Mouse (Mus musculus) hindbrain, postnatal 0 days (tissue): Measurements from ENCODE around the gene Sbf1. TPM values are rescaled to one million over a fixed set of nuclear protein-coding genes. Genes with fewer than 3 reads are reported as not detected.

Experiments
- ATAC-seq: fragments of 200-750 bp; cut with Nextera tagmentation; 2 replicates; pipeline ENCODE4 v1.8.0; 2017; ENCODE audit warnings: mild to moderate bottlenecking, moderate TSS enrichment, moderate library complexity
- DNase-seq: peaks from one replicate; pipeline ENCODE4 v3.0.0-alpha.2; 2015; ENCODE audit warnings: low spot score
- H3K27ac ChIP-seq: fragments of 300-500 bp; sonication (generic); 2 replicates; pipeline ENCODE4 v1.5.1; 2014; ENCODE audit warnings: mild to moderate bottlenecking
- H3K27me3 ChIP-seq: fragments of 300-500 bp; sonication (generic); 2 replicates; pipeline ENCODE4 v1.6.1; 2014; ENCODE audit warnings: low read length, mixed read lengths; ENCODE audit not compliant: insufficient read depth
- H3K36me3 ChIP-seq: fragments of 300-500 bp; sonication (generic); 2 replicates; pipeline ENCODE4 v1.6.1; 2014; ENCODE audit warnings: low read length, mixed read lengths; ENCODE audit not compliant: insufficient read depth
- H3K4me1 ChIP-seq: fragments of 300-500 bp; sonication (generic); 2 replicates; pipeline ENCODE4 v1.6.1; 2014; ENCODE audit warnings: antibody characterized with exemption, low read length, mixed read lengths; ENCODE audit not compliant: insufficient read depth
- H3K4me2 ChIP-seq: fragments of 300-500 bp; sonication (generic); 2 replicates; pipeline ENCODE4 v1.6.1; 2014; ENCODE audit warnings: low read depth, mild to moderate bottlenecking, low read length, moderate library complexity, mixed read lengths
- H3K4me3 ChIP-seq: fragments of 300-500 bp; sonication (generic); 2 replicates; pipeline ENCODE4 v1.5.1; 2014; ENCODE audit warnings: low read length
- H3K9ac ChIP-seq: fragments of 300-500 bp; sonication (generic); replicated peaks from 2 replicates; pipeline ENCODE4 v1.6.1; 2014; ENCODE audit warnings: mild to moderate bottlenecking, low read length, moderate library complexity, mixed read lengths
- H3K9me3 ChIP-seq: fragments of 300-500 bp; sonication (generic); 2 replicates; pipeline ENCODE4 v1.6.1; 2016; ENCODE audit warnings: low read length, mixed read lengths
- CTCF ChIP-seq: IDR thresholded peaks from 2 replicates; pipeline ENCODE4 v1.5.1; 2016; ENCODE audit warnings: antibody characterized with exemption, control low read depth, low read depth
- whole genome bisulfite sequencing: fragments of 180-500 bp; shearing (Covaris S2); extraction: QIAGEN DNeasy Blood & Tissue Kit; methylation state at CpG from one replicate; pipeline ENCODE4 v1.1.7; 2014; 5-methylcytosine and 5-hydroxymethylcytosine counted together
- polyA plus RNA-seq: library from polyadenylated mRNA; unstranded; fragments of >200 nt; fragmentation: Nextera tagmentation; extraction: Ambion mirVana; gene quantifications from 2 replicates; pipeline ENCODE4 v1.2.1, GENCODE M21; 2015
- total RNA-seq: library from RNA; depleted of rRNA; stranded (reverse); fragments of >200 nt; gene quantifications from 2 replicates; pipeline ENCODE4 v1.2.3, GENCODE M21; 2014; rRNA removed

Gene Sbf1
- total RNA-seq (265 and 324 TPM in 2 replicates), polyA plus RNA-seq (69.5 and 70.7 TPM in 2 replicates)

- Histone ChIP-seq H3K9ac (peak within 1 kb of the TSS; percentile 93), H3K27me3 (no peaks in the 10 kb centered on the region), H3K4me3 (peak within 1 kb of the TSS; percentile 96), H3K27ac (peak within 1 kb of the TSS; percentile 72; the same call in 1 of the 2 replicates), H3K36me3 (no peaks in the 10 kb centered on the region), H3K4me1 (peaks cover 25% of the 10 kb centered on the region), H3K4me2 (peak within 1 kb of the TSS; percentile 86), H3K9me3 (no peaks in the 10 kb centered on the region)
- WGBS, result under 1% methylated on average over 33 of the region's 37 CpGs
- TF ChIP-seq CTCF, result no peak
- ATAC-seq, result peak; percentile 99
- peak; percentile 99 for DNase-seq
Observed at GRCm38 (mm10) chr15:89315190-89315731, at the start of gene Sbf1. Gene Sbf1, minus strand, starts transcription at chr15:89315311.

- Histone ChIP-seq H3K27me3 (no peaks in the 10 kb centered on the region), H3K36me3 (peaks cover 68% of the 10 kb centered on the region), H3K4me3 (no peak overlapping the region), H3K27ac (no peak overlapping the region), H3K9ac (no peak overlapping the region), H3K4me2 (no peak overlapping the region), H3K4me1 (no peaks in the 10 kb centered on the region), H3K9me3 (no peaks in the 10 kb centered on the region)
- no peak for DNase-seq
- WGBS, result 94% methylated on average over 7 of the region's 7 CpGs
- no peak for ATAC-seq
- no peak for TF ChIP-seq CTCF
Observed at GRCm38 (mm10) chr15:89363051-89363450, 47.9 kb upstream of the Sbf1 start.

DNA sequence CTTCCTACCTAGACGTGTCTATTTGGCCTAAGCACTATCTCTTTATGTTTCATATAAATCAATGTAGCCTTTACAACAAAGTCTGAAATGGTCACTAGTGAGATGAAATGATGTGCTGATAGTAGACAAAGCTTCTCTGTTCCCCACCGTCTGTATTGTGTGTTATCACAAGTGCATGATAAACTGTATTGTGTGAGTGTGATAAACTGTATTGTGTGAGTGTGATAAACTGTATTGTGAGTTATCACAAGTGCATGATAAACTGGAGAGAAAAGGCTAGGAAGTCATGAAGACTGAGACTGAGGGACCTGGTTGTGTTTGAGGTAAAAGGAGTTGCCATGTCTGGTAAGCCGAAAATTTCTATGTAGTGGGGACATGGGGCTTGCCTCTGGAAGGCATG lies 43.7 kb upstream of the Sbf1 start:
- TF ChIP-seq CTCF, result no peak
- peaks cover 26% of the 10 kb centered on the region for H3K36me3 ChIP-seq
- H3K4me1 ChIP-seq, result peaks cover 13% of the 10 kb centered on the region
- 91% methylated on average over 3 of the region's 3 CpGs for WGBS
- H3K4me3 ChIP-seq, result no peak overlapping the region
- ATAC-seq, result no peak
- no peaks in the 10 kb centered on the region for H3K9me3 ChIP-seq
- H3K27me3 ChIP-seq, result no peaks in the 10 kb centered on the region
- H3K4me2 ChIP-seq, result no peak overlapping the region
- no peak for DNase-seq
- no peak overlapping the region for H3K9ac ChIP-seq
- no peak overlapping the region for H3K27ac ChIP-seq

DNA sequence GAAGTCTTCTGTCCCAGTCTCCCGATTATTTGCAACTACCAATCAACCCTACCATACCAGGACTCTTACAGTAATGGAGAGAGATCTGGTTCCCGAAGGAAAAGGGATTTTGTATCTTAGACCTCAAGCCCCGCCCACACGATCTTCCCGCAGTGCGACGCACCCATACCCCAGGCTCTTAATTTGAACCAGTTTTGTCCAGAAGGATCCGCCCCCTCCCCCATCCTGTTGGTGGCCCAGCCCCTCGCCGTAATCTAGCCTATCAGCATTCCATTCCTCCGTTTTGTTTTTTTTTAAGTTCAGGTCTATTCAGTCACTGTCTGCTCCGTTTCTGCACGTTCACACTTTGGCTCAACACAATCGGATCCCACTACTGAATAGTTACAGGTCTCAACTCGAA lies 41.3 kb upstream of the Sbf1 start:
- Histone ChIP-seq H3K27ac (peak overlapping the region; percentile 89), H3K9ac (peak overlapping the region; percentile 73), H3K27me3 (no peaks in the 10 kb centered on the region), H3K4me2 (peak overlapping the region; percentile 87), H3K4me3 (peak overlapping the region; percentile 85), H3K36me3 (peaks cover 34% of the 10 kb centered on the region), H3K4me1 (peaks cover 14% of the 10 kb centered on the region), H3K9me3 (no peaks in the 10 kb centered on the region)
- TF ChIP-seq CTCF, result no peak
- 1% methylated on average over 15 of the region's 15 CpGs for WGBS
- peak; percentile 69 for ATAC-seq
- peak; percentile 90 for DNase-seq

GRCm38 (mm10) chr15:89355241-89356187 lies 40.4 kb upstream of the Sbf1 start, which contains the start of the genes Lmf2 and Ncaph2:
Gene Lmf2, minus strand, starts transcription at chr15:89355659.
Gene Ncaph2, plus strand, starts transcription at chr15:89355719.
- H3K4me3 ChIP-seq, result peak within 1 kb of the TSS; percentile 85
- ATAC-seq, result peak; percentile 95
- no peaks in the 10 kb centered on the region for H3K27me3 ChIP-seq
- peaks cover 14% of the 10 kb centered on the region for H3K4me1 ChIP-seq
- no peak for TF ChIP-seq CTCF
- WGBS, result under 1% methylated on average over 64 of the region's 64 CpGs
- H3K9ac ChIP-seq, result peak within 1 kb of the TSS; percentile 73
- no peaks in the 10 kb centered on the region for H3K9me3 ChIP-seq
- H3K36me3 ChIP-seq, result peaks cover 31% of the 10 kb centered on the region
- peak within 1 kb of the TSS; percentile 87 for H3K4me2 ChIP-seq
- peak within 1 kb of the TSS; percentile 89 for H3K27ac ChIP-seq
- DNase-seq, result peak; percentile 98

DNA sequence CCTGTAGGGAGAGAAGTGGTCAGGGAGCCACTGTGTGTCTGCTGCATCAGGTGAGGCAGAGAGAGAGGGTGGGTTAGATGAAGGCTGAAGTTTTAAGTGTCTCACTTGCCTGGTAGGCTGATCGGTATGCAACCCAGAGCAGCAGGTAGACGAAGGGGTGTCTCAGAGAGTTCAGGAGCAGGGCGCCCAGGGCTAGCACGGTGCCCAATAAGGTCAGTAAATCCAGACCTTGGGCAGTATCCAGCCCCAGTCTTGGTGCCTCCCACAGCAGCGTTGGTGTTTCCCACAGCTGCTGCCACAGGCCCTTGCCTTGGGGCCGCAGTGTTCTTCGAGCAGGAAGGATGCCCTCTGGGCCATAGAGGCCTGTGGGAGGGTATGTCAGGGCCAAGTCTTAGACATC lies 39.3 kb upstream of the Sbf1 start:
- no peaks in the 10 kb centered on the region for H3K27me3 ChIP-seq
- H3K4me3 ChIP-seq, result peak overlapping the region; percentile 85
- no peaks in the 10 kb centered on the region for H3K9me3 ChIP-seq
- TF ChIP-seq CTCF, result no peak
- H3K4me1 ChIP-seq, result peaks cover 14% of the 10 kb centered on the region
- 82% methylated on average over 7 of the region's 7 CpGs for WGBS
- ATAC-seq (no peak), DNase-seq (no peak)
- no peak overlapping the region for H3K27ac ChIP-seq
- peaks cover 32% of the 10 kb centered on the region for H3K36me3 ChIP-seq
- H3K9ac ChIP-seq, result peak overlapping the region; percentile 73
- peak overlapping the region; percentile 87 for H3K4me2 ChIP-seq
